Mouse (Mus musculus) left cerebral cortex, adult 18-20 months (tissue): ENCODE data around the gene Tnfaip6. TPM values are rescaled to one million over a fixed set of nuclear protein-coding genes. Genes with fewer than 3 reads are reported as not detected.
"Not testable (repeated sequence)": the region's sequence is repeated elsewhere in the genome, so short reads cannot be mapped to it uniquely, and the experiment has no call there.

Experiments
- DNase-seq, 2 experiments: peaks; one replicate each; pipeline ENCODE4 v3.0.0; 2021 to 2022; ENCODE audit warnings: low spot score in 2 of 2, mixed read lengths in 1 of 2
- long read RNA-seq, 2 experiments: library from polyadenylated mRNA; stranded (forward); transcript quantifications; one replicate each; pipeline ENCODE4 v2.0.0; 2021
- total RNA-seq, 2 experiments: library from RNA; stranded (reverse); gene quantifications; 2 replicates each; pipeline ENCODE4 v1.2.3; 2021

The Tnfaip6 gene
- 10 to 100 TPM in 1 of 2 experiments, 1 to 10 TPM in 1; 6.0 to 10.3 TPM for total RNA-seq
- long read RNA-seq, experiment 1, transcript Tnfaip6-201 (6 exons, 1,710 nt) = major isoform, 12 of 14 reads
- long read RNA-seq, experiment 1, partial matches to known transcripts = 0 of 14 reads
- long read RNA-seq, experiment 1, other reads (novel, unspliced or antisense) = 2 of 14 reads
- long read RNA-seq, experiment 2, transcript Tnfaip6-201 (6 exons, 1,710 nt) = major isoform, 10 of 10 reads
- long read RNA-seq, experiment 2, partial matches to known transcripts = 0 of 10 reads
- long read RNA-seq, experiment 2, other reads (novel, unspliced or antisense) = 0 of 10 reads

DNA sequence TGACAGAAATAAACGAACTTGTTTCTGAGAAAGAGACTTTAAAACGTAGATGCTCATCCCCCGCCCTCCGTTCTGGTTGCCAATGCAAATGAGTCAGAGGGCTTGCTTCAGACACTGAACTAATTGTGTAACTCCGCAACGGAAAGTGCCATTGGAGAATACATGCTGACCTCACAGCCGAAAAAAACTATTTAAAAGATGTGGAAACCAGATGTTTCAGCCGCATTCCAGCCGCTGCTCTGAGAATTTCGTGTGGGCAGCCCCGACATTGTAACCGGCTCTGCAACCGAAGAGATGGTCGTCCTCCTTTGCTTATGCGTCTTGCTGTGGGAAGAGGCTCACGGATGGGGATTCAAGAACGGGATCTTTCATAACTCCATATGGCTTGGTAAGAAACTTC is at the start of gene Tnfaip6:
Gene Tnfaip6, plus strand, starts transcription at position 128 of the 400 bp plus-strand sequence.
- DNase-seq = peak; percentile 14 to 31

DNA sequence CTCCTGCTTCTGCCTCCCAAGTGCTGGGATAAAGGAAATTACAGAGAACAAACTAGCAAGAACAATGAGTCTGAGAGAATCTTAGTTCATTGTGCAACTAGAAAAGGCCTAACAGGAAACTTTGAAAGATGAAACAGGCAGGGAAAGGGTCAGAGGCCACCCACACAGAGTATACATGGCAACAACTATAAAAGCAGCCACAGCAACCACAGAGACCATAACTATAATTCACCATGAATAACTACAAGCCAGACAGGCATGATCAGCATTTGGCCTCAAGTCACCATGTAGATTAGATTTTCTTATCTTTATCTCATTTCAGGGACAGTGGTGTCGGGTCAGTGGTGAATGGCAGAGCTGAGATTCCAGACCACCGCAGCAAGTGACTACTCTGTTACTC is 48.2 kb upstream of the Tnfaip6 start:
- DNase-seq = no peak

DNA sequence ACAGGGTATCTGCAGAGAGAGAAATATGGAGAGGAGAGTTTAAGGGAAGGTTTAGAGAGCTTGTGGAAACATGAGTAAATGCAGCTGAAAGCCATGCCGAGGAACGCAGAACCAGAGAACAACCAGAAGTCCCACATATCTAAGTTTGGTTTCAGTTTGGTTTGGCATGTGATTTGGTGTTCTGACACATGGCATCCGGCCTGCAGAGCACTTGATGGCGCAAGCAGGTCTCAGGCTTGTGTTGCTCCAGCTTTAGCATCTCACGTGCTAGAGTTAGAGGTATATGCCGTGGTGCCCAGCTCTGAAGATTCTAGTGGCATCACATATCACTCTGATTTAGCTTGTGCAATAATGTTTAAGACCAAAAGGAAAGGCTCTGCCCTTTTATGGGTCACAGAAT is 46.4 kb upstream of the Tnfaip6 start:
- no peak for DNase-seq

DNA sequence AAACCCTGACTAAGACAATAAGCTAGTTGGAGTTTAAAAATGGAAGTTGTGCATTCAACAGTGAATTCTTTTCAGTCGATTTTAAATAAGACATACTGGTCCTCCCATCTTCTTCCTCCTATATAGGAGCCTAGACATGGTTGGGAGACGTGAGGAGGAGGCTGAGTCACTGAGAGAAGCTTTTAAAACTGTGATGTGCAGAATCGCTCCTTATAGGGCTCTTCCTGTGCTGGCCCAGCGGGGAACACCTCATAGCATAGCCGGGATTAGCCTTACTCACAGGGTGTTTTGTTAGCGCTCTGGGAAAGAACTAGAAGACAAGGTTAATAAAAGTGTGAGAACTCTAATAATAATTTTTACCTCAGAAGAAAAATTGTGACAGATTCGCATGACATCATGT is 37.8 kb upstream of the Tnfaip6 start:
- peak in 1 of 2 experiments; percentile 11 for DNase-seq

DNA sequence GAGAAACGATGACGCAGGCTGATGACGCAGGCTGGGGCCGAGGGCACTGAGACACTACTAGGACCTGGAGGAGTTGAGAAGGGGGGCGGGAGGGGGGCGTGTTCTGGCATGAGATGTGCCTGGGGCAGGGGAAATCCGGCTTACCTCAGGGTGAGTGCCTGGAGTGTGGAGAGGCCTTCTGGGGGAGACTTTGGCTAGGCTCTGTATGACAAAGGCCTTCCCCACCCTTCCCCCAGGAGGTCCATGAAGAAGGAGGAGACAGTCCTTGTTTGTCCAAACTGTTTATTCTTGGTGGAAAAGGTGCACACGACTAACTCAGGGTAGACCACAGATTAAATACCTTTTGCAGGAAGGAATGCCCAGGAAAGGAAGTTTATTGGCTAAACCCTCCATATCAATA is 36.3 kb upstream of the Tnfaip6 start:
- DNase-seq = no peak

DNA sequence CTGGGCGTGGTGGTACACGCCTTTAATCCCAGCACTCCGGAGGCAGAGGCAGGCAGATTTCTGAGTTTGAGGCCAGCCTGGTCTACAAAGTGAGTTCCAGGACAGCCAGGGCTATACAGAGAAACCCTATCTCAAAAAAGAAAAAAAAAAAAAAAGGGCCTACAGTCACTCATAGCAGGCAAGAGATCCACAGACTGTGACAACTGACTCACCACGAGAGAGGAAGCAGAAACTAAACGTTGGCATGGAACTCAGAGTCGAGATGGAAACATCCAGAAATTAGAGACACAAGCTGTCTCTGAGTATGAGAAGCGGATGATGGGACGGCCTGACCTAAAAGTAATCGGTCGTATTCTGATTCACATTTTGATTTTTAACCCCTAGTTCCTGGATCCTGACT is 35.5 kb upstream of the Tnfaip6 start:
- DNase-seq = not testable (repeated sequence)

DNA sequence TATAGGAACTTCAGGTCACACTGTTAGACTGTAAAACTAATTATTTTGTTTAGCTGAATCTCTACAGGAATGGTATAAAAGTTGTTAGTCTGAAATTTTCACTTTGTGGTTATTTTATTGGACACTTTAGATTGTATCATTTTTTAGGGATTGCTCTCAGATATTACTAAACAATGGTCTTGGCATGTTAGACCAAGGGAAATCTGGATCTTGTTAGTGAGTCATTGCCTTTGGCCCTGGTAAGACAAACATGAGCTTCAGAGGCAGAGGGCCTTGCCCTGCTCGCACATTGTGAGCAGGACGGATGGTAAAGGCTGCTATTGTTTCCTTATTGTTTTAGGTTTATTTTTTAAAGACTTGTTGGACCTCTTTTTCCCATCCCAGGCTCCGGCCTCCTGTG is 31.4 kb upstream of the Tnfaip6 start:
- DNase-seq = no peak

DNA sequence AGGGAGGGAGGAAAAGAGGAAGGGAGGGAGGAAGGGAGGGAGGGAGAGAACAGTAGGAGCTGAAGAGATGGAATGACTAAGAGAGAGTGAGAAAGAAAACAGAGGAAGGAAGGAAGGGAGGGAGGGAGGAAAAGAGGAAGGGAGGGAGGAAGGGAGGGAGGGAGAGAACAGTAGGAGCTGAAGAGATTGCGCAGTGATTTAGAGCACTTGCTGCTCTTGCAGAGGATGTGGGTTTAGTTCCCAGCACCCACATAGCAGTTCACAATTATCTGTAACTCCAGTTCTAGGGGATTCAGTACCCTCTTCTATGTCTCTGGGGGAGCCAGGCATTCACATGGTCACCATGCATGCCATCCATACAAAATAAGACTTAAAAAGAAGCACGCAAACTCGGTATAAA is 26.0 kb upstream of the Tnfaip6 start:
- DNase-seq = not testable (repeated sequence)

DNA sequence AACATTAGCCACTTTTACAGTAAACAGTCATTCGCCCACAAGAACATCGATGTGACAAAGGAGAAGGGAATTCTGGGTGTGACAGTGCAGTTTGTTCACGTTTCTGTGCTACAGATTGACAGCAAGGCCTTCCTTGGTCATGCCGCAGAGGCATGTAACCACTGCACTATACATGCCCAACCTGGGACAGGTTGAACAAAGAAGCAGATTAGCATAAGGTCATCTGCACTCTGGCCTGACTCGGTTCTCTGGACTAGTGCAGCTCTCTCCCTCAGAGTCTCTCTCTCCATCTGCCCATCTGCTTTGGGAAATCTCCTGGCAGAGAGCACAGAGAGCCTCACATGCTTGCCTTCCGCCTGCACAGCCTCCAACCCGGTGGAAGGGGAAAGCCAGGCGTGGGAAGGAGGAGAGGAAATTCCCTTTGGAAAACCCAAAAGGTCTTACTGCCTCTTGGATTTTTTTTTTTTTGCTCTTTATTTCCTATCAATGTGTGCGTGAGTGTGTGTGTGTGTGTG is 24.4 kb upstream of the Tnfaip6 start:
- DNase-seq = peak in 1 of 2 experiments; percentile 24

DNA sequence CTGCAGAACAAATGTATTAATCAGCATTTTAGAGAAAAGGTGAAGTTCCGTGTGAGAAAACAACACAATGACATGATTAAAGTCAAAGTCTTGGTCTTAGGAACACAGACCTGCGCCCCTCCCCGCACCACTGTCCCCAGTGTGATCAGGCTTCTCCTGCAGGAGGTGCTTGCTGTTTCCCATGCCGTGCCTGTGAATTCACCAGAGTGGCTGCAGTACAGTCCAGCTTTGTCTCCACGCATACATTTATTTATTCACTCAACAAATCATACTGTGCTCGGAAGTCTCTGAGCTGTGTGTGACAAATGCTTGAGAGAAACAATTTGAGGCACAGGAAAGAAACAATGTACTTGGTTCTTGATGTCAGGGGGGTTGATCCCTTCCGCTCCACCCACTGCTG is 21.4 kb upstream of the Tnfaip6 start:
- no peak for DNase-seq

DNA sequence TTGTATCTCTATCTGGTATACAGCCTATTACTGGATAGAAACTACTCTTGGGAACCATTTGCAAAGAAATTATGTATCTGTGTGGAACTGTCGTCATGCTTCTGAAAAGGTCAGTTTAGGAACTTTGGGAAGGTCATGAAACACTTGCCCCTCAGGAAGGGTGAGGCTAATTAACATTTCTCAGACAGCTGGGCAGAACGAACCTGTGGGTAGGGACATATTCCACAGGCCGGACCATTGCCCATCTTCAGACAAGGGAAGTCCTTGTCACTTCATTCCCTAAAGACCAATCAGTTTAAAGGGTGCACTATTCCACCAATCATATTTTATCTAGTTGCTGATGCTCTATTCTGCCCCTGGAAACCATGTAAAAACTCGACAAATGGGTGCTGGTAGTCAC is 10.7 kb upstream of the Tnfaip6 start:
- DNase-seq = no peak

DNA sequence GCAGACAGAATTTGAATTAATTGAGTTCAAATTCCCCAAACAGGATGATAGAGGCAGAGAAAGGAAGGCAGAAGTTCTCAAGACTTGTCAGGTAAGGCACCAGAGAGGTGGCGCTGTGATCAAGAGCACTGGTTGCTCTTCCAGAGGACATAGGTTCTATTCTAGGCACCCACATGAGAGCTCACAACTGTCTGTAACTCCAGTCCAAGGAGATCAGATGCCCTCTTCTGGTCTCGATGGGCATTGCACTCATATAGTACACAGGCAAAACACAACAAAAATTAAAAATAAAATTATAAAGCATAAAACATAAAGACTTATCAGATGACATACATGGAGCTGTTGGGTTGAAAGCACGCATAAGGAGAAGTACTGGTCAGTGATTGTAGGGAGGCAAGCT is 8.4 kb upstream of the Tnfaip6 start:
- DNase-seq = no peak

DNA sequence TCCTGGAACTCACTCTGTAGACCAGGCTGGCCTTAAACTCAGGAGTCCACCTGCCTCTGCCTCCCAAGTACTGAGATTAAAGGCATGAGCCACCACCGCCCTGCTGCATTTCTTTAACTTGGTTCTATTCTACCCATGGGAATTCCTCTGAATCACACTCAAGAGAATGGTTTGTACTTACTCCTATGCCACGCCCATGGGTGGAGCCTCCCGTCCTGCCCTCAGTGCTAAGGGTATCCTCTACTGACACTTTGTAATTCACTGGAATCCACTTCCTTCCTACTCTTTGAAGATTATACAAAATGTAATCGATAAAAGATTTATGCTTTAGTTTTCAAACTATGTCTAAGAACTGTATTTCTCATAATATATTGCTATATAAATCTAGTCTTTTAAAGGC is 6.3 kb upstream of the Tnfaip6 start:
- no peak for DNase-seq

DNA sequence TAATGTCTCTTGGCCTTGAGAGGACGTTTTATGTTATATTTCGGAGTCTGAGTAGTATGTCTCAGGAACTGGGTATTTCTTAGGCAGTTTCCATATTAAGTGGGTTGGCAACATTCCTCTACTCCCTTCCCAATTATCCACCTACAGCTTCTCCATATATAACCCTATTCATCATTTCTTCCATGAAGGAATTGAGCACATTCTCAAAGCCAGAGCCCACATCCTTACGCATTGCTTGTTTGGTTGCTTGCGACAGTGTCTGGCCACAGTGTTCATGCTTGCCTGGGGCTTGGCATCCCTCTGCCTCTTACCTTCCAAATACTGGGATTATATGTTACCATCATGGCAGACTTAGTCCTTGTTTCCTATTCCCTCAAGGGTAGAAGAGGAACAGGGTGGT is 3.2 kb upstream of the Tnfaip6 start:
- no peak for DNase-seq

DNA sequence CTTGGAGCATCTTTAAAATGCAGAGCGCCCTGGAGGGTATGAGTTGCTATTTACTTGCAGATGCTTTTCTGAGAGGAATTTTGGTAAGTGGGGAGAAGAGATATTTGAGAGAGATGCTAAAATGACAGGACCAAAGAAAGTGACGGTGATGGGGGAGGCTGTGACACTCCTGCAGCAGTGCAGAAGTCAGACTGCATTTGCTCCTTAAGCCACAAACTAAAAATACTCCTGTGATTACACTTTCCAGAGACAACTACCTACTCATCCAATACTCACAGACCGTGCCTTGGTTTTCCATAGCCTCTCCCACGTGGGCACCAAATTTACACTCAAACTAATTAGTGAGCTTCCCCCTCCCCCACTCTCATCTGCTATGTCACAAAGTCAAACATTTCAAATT is 2.7 kb upstream of the Tnfaip6 start:
- no peak for DNase-seq

DNA sequence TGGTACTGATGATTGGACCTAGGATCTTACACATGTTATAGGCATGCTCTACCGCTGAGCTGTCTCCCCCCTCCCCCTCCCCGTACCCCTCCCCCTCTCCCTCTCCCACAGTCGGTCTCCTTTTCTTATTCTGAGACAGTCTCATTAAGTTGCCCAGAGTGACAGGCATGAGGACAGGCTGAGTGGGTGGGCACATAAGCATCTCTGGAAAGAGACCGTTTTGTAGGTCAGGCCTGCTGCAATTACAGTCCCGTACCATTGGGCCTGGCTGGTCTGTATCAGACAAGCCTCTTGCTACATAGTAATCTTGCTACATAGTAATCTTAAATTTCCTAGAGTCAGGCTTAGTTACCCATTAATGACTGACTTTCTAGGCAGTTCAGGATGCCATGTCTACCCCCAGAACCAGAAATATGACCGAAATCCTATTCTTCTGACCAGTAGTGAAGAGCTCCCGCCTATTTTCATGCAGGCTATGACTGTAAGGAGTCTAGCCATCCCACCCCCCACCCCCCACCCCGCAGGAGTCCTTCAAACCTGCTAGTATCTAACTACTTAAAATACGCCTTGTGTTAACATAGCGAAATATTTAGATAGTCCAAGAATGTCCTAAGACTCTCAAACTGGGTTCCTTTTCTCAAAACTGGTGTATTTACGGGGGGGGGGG is 747 bp upstream of the Tnfaip6 start:
- DNase-seq = no peak

DNA sequence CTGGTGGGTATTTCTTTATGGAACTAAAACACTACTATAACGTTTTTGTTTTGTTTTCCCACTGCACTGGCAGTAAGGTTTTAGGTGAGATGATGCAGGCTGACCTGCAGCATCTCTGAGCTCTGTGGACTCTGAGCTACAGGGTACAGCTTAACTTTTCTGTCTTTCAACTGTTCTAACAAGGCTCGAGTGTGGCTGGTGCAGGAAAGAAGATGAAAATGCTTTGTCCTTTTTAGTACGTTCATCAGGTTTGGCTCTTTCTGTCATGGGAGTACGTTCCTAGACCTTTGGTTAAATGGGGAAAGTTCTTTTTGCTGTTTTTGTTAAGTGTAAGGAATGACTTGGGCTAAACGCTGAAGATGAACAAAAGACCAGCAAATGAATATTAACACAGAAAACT is 749 bp downstream of the Tnfaip6 start:
- DNase-seq = no peak

DNA sequence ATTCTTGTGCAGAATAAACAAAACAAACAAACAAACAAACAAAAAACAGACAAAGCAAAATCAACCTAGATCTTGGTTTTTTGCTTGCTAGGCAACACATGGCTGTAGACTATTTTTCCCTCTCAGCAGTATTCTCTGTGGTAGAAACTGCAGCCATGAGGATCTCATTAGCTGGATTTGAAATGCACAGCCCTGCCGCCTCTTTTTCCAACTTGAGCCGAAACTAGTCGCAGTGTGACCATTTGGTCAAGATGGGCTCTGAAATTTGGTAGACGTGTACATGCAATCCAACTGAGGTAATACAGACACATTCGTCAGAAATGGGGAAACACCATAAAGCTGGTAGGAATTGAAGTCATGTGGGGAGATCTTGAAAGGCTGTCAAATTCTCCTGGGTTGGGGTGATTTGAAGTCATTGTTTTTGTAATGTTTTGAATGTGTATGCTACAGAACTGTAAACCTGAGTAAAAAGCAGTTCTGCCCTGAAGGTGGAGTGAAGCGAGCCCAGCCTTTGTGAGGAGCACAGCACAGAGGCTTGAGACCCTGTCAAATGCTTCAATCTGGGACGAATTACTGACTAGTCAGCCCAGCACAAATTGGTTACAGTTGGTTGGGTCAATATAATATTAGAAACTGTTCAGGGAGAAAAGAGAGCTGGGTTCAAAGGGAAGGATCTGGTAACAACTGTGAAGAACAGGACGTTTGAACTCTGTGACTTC is 1.4 kb downstream of the Tnfaip6 start:
- no peak for DNase-seq

DNA sequence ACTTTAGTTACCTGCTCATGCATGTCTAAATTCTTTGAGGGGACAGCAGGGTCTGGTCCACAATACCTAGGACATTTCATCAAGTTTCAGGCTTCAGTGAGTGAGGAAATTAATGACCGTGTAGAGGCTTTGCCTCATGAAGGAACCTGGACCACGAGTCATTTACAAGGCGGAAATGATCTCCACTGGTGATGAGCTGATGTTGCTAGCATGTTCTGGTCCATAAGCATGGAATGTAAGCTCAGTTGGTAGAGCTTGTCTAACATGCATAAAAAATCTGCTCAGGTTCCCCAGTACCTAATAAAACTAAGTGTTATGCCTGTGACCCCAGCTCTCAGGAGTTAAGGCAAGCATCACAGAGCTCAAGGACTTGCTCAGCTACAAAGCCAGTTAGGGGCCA is 4.3 kb downstream of the Tnfaip6 start:
- no peak for DNase-seq

DNA sequence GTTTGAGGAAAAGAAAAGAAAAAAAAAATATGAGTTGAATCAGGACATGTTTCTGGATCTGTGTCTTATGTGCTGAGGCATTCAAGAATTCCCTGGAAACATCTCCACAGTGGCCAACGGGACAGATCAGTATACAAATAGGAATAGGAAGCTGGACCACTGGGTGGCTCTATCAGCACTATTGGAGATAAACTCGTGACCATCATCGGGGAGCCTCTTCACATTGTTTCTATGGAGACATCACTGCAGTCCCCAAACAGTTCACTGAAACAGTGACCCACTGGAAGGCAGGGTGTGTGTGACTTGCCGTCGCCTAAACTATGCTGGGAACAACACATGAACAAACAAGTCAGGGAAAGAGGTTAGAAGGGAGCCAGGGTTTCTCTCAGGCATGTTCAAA is 4.9 kb downstream of the Tnfaip6 start:
- peak in 1 of 2 experiments; percentile 8 for DNase-seq

DNA sequence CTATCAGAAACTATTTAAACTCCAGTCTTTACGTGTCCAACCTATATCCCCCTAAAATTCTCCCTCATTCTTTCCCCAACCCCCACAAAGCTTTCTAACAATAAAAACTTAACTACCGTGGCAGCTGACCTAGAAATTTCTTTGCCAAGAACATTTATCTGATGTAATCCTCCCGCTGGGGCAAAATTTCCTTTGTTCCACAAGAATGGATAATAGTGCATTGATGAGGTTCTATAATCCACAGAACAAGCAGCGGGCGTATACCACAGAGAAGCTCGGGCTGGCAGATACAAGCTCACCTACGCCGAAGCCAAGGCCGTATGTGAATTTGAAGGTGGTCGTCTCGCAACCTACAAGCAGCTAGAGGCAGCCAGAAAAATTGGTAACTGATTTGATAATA is 5.7 kb downstream of the Tnfaip6 start:
- no peak for DNase-seq

DNA sequence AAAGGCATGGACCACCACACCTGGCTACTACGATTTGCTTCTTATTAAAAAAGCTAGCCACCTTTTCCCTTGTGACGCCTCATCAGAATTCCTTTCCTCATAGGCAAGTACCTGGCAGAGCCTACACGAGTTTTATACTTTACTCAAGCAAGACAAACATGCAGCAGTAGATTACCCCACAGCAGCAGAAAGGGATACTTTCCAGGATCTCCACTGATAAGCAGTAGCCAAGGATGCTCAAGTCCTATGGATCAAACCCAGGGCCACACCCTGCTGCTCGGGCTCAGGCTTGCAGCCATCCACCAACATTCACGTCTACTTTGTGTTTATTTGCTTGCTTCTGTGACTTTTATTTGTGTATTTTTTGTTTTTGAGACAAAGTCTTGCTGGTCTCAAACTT is 8.2 kb downstream of the Tnfaip6 start:
- no peak for DNase-seq
